Mouse (Mus musculus) bone marrow macrophage, adult 2 months (primary cell): ENCODE data around the gene Slbp.

Experiments
- CTCF ChIP-seq: IDR thresholded peaks from 2 replicates; pipeline ENCODE4 v1.5.1; 2012; ENCODE audit warnings: low read depth, mild to moderate bottlenecking, low read length, moderate library complexity
- POLR2A ChIP-seq: IDR thresholded peaks from 2 replicates; pipeline ENCODE4 v1.6.1; 2012; ENCODE audit warnings: mild to moderate bottlenecking, low read depth, low read length, borderline replicate concordance

DNA sequence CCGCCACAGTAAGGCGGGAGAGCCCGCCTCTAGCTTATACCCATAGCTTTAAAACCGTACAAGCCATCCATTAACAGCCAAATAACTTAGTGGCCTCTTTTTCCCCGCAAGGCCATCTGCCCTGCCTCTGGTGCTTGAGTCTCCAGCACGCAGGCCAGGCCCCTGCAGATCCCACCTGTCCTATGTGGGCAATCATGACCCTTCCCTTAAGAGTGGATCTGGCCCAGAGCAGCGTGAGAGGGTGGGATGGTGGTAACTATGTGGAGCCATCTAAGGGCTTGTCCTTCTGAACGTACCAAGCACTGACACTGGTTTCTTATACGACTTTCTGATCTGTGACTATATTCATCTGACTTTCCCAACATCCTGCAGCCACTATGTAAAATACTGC lies 404 bp upstream of the Slbp start:
- TF ChIP-seq CTCF (no peak), POLR2A (no peak)
